Comparison of ENCODE assay signal across 7 mouse cellular contexts in the genomic region with DNA sequence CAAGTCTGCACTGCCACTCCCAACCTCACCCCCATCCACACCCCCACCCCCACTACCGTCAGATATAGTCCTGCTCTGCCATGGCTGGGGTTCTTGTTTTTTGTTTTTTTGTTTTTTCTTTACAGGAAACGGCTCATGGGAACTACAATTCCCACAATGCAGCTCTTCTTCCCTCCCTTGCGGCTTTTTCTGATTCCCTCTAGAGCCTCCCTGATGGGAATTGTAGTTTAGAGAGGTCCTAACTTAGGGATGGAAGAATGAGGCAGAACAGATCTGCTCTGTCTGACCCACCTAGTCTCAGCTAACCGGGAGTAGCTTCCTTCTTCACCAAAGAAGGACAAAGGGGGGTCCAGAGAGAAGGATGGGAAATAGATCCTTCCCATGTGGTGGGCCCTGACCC.
DNase-seq lines count a peak whose midpoint lies in the region; ATAC-seq lines count a peak whose summit lies in the region.

No protein-coding gene starts in this region.

- peak; percentile 25; the same call in 1 of the 2 replicates for ATAC-seq in forebrain, embryonic 12.5 days (ENCODE audit: low FRiP score)
- peak; percentile 41; the same call in 1 of the 2 replicates for ATAC-seq in lung, embryonic 16.5 days (ENCODE audit: low read depth)

- no peak overlapping the region for H3K4me3 ChIP-seq in forebrain, embryonic 12.5 days (replicated peaks)
- H3K4me3 ChIP-seq in lung, embryonic 16.5 days (ENCODE audit: low read length), result no peak overlapping the region

- no peak overlapping the region for H3K9ac ChIP-seq in forebrain, embryonic 12.5 days
- H3K9ac ChIP-seq in lung, embryonic 16.5 days (ENCODE audit: low read length), result no peak overlapping the region

- peaks cover 33% of the 10 kb centered on the region for H3K4me1 ChIP-seq in forebrain, embryonic 12.5 days
- no peaks in the 10 kb centered on the region for H3K4me1 ChIP-seq in lung, embryonic 16.5 days (replicated peaks; ENCODE audit: control insufficient read depth, insufficient read depth, low read length)

- no peaks in the 10 kb centered on the region; the same call in 1 of the 2 replicates for H3K27me3 ChIP-seq in forebrain, embryonic 12.5 days
- H3K27me3 ChIP-seq in lung, embryonic 16.5 days (ENCODE audit: control insufficient read depth, insufficient read depth, low read depth, low read length), result no peaks in the 10 kb centered on the region

- peak; percentile 38 to 39 for DNase-seq in left cerebral cortex, adult 18-20 months (ENCODE audit: low spot score in 2 of 2)
- DNase-seq in left cerebral cortex, adult 11 months (ENCODE audit: low spot score), result no peak
- DNase-seq in brain, adult 2 months (ENCODE audit: low read depth, low spot score), result peak; percentile 88
- DNase-seq in thymus, adult 18-20 months, result no peak
- no peak for DNase-seq in cerebellum, adult 11-12 months

- H3K9me3 ChIP-seq in forebrain, embryonic 12.5 days, result no peaks in the 10 kb centered on the region
- no peaks in the 10 kb centered on the region for H3K9me3 ChIP-seq in lung, embryonic 16.5 days (ENCODE audit: control insufficient read depth, low read length)

- H3K36me3 ChIP-seq in forebrain, embryonic 12.5 days (replicated peaks), result no peaks in the 10 kb centered on the region
- H3K36me3 ChIP-seq in lung, embryonic 16.5 days (ENCODE audit: control insufficient read depth, insufficient read depth, low read length), result no peaks in the 10 kb centered on the region

- WGBS in forebrain, embryonic 12.5 days, result 26% methylated on average over 4 of the region's 4 CpGs
- 24% methylated on average over 4 of the region's 4 CpGs for WGBS in lung, embryonic 16.5 days

- H3K27ac ChIP-seq in forebrain, embryonic 12.5 days, result no peak overlapping the region
- H3K27ac ChIP-seq in lung, embryonic 16.5 days (ENCODE audit: low read length), result no peak overlapping the region

- H3K4me2 ChIP-seq in forebrain, embryonic 12.5 days, result no peak overlapping the region
- 0 out of 2 replicates have a peak overlapping the region, but pooled peaks have one; percentile 28 for H3K4me2 ChIP-seq in lung, embryonic 16.5 days (ENCODE audit: low read depth, low read length)

Comparison
In these comparisons a context has a peak if more than half of its experiments do, and no peak if none do; other contexts are left out.
1. DNase-seq: peak in left cerebral cortex, adult 18-20 months (2 of 2) and brain, adult 2 months (single experiment); none in left cerebral cortex, adult 11 months (single experiment), thymus, adult 18-20 months (0 of 2) and cerebellum, adult 11-12 months (single experiment).